Mouse (Mus musculus) midbrain, embryonic 11.5 days (tissue): ENCODE data around the gene Wsb2. TPM values are rescaled to one million over a fixed set of nuclear protein-coding genes. Genes with fewer than 3 reads are reported as not detected.

Experiments used
- ATAC-seq: fragments of 200-750 bp; cut with Nextera tagmentation; 2 replicates; pipeline ENCODE4 v1.8.0; 2017; ENCODE audit warnings: moderate TSS enrichment, moderate library complexity; ENCODE audit not compliant: low FRiP score
- DNase-seq: peaks from one replicate; pipeline ENCODE4 v3.0.0; 2015; ENCODE audit warnings: low spot score; ENCODE audit errors: missing footprints
- H3K27ac ChIP-seq: fragments of 300-500 bp; sonication (generic); 2 replicates; pipeline ENCODE4 v1.5.1; 2014; ENCODE audit warnings: low read depth, low read length
- H3K27me3 ChIP-seq: fragments of 300-500 bp; sonication (generic); 2 replicates; pipeline ENCODE4 v1.6.1; 2014; ENCODE audit warnings: mild to moderate bottlenecking, low read length, moderate library complexity, mixed read lengths; ENCODE audit not compliant: control insufficient read depth, insufficient read depth
- H3K36me3 ChIP-seq: fragments of 300-500 bp; sonication (generic); 2 replicates; pipeline ENCODE4 v1.6.1; 2014; ENCODE audit warnings: mild to moderate bottlenecking, low read length, moderate library complexity, mixed read lengths; ENCODE audit not compliant: control insufficient read depth, insufficient read depth
- H3K4me1 ChIP-seq: fragments of 300-500 bp; sonication (generic); 2 replicates; pipeline ENCODE4 v1.6.1; 2014; ENCODE audit warnings: low read length; ENCODE audit not compliant: control insufficient read depth, insufficient read depth
- H3K4me2 ChIP-seq: fragments of 300-500 bp; sonication (generic); 2 replicates; pipeline ENCODE4 v1.6.1; 2014; ENCODE audit warnings: mild to moderate bottlenecking, moderate library complexity
- H3K4me3 ChIP-seq: fragments of 300-500 bp; sonication (generic); 2 replicates; pipeline ENCODE4 v1.5.1; 2014; ENCODE audit warnings: low read depth, low read length
- H3K9ac ChIP-seq: fragments of 300-500 bp; sonication (generic); 2 replicates; pipeline ENCODE4 v1.6.1; 2014; ENCODE audit warnings: low read length
- H3K9me3 ChIP-seq: fragments of 300-500 bp; sonication (generic); 2 replicates; pipeline ENCODE4 v1.6.1; 2016; ENCODE audit warnings: low read length; ENCODE audit not compliant: control insufficient read depth
- WGBS: fragments of 180-500 bp; shearing (Covaris S2); extraction: QIAGEN DNeasy Blood & Tissue Kit; methylation state at CpG from one replicate; pipeline ENCODE4 v1.1.7; 2014; 5-methylcytosine and 5-hydroxymethylcytosine counted together
- polyA plus RNA-seq: library from polyadenylated mRNA; unstranded; fragments of >200 nt; fragmentation: Nextera tagmentation; extraction: Ambion mirVana; gene quantifications from 2 replicates; pipeline ENCODE4 v1.2.1, GENCODE M21; 2014

The Wsb2 gene
- polyA plus RNA-seq, 1 experiment from 2014 or later: 84.2 TPM

DNA sequence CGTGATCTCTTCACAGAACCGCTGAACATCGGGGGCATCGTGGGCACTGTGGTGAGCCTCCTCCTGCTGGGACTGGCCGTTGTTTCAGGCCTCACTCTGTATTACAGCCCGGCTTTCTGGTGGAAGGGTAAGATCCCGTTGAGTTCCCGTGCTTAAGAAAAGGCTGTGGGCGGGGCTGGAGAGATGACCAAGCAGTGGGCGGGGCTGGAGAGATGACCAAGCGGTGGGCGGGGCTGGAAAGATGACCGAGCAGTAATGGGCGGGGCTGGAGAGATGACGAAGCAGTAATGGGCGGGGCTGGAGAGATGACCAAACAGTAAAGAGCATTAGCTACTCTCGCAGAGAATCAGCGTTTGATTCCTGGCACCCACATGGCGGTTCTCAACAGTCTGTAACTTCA, 8.8 kb upstream of the Wsb2 start:
- no peak overlapping the region for H3K27ac ChIP-seq
- DNase-seq (peak; percentile 95), ATAC-seq (peak; percentile 76)
- H3K9me3 ChIP-seq: no peaks in the 10 kb centered on the region
- no peak overlapping the region for H3K4me2 ChIP-seq
- WGBS: 24% methylated on average over 19 of the region's 19 CpGs
- no peaks in the 10 kb centered on the region for H3K27me3 ChIP-seq
- H3K36me3 ChIP-seq: no peaks in the 10 kb centered on the region
- H3K4me1 ChIP-seq: no peaks in the 10 kb centered on the region
- no peak overlapping the region for H3K4me3 ChIP-seq
- no peak overlapping the region for H3K9ac ChIP-seq

DNA sequence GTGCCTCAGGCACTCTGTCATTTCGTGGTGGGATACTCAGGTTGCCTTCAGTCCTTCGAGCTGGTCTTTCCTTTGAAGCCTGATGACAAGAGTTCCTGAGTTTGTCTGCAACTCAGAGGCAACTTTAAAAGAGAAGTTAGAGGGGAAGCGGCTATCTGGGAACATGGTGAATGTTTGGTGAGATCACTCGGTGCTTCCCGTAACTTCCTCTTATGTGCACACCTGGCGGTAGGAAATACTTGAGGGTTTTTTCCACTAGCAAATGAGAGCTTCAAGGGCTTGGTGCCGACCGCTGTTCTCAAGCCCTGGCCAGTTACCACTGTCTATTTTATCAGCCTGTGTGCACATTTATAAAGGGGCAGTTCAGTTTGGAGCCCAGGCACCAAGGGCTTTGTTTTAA, 3.0 kb upstream of the Wsb2 start:
- Histone ChIP-seq H3K4me2 (no peak overlapping the region), H3K27me3 (no peaks in the 10 kb centered on the region), H3K4me1 (peaks cover 13% of the 10 kb centered on the region), H3K4me3 (no peak overlapping the region), H3K9me3 (no peaks in the 10 kb centered on the region), H3K27ac (no peak overlapping the region), H3K9ac (no peak overlapping the region), H3K36me3 (no peaks in the 10 kb centered on the region)
- 85% methylated on average over 8 of the region's 8 CpGs for WGBS
- DNase-seq (no peak), ATAC-seq (no peak)

DNA sequence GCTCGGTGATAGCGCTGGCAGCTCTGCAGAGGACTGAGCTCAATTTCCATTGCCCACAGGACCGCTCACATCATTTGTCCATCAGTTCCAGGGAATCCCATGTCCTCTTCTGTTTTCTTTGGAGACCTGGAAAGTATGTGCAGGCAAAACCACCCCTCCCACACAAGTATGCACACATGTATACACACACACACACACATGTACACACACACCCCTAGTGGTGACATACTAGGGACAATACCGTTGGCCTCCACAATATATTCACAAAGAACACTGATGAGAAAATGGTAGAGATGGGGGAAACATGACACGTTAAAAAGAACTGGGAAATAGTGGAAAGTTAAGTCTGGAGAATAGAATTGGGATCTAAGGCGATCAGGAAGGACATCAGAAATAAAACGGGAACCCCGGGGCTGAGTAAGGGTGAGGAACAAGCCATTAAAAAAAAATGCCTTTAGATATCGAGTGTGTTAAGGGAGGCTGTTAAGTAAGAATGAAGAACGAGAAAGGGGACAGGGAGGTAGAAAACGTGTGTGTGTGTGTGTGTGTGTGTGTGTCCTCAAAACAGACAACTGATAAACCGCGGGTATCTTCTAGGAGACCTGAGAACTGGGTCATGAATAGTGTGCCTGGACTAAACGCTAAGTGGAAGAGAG, 1.3 kb upstream of the Wsb2 start:
- Histone ChIP-seq H3K36me3 (no peaks in the 10 kb centered on the region), H3K9me3 (no peaks in the 10 kb centered on the region), H3K27me3 (no peaks in the 10 kb centered on the region), H3K27ac (no peak overlapping the region), H3K4me3 (no peak overlapping the region), H3K4me2 (peak overlapping the region; percentile 87; the same call in 1 of the 2 replicates), H3K4me1 (peaks cover 24% of the 10 kb centered on the region), H3K9ac (no peak overlapping the region)
- no peak for ATAC-seq
- DNase-seq: peak; percentile 88
- WGBS: 57% methylated on average over 14 of the region's 14 CpGs

DNA sequence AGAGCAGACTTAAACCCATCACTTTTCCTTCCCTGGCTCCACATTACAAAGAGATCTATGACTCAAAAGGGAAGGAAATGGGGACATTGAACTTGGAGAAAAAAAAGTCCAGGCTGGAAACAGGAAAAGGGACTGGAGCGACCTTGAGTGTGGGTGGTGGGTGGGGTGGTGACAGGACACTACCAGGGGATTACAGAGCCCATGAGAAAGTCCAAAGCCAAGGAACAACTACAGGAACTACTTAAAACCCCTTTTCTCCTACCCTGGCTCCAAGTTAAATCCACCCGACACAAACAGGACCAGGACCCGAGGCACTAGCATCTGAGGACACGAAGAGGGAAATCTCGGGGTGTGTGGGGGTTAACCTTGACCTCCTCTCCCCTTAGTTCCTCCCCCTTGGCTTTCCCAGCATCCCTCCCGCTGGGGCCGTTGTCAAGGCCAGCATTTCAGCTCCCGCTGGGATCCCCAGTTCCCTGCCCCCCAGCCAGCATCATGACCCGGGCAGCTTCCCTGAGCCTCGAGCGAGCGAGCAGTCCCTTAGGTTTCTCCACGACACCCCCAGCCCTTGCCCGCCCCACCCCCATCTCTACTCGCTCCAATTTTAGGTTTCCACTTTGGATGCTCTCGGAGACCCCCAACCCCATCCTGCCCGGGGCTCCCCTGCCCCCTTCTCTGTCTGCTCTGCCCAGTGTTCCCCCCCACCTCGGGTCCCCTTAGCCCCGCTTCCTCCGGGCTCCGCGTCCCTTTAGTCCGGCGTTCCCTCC, 557 bp upstream of the Wsb2 start:
- Histone ChIP-seq H3K4me2 (peak overlapping the region; percentile 87), H3K9me3 (no peaks in the 10 kb centered on the region), H3K4me1 (peaks cover 27% of the 10 kb centered on the region), H3K27me3 (no peaks in the 10 kb centered on the region), H3K36me3 (no peaks in the 10 kb centered on the region), H3K9ac (peak overlapping the region; percentile 91), H3K4me3 (peak overlapping the region; percentile 85), H3K27ac (peak overlapping the region; percentile 85; the same call in 1 of the 2 replicates)
- WGBS: 0% methylated on average over 22 of the region's 24 CpGs
- DNase-seq: peak; percentile 94
- peak; percentile 76 for ATAC-seq

DNA sequence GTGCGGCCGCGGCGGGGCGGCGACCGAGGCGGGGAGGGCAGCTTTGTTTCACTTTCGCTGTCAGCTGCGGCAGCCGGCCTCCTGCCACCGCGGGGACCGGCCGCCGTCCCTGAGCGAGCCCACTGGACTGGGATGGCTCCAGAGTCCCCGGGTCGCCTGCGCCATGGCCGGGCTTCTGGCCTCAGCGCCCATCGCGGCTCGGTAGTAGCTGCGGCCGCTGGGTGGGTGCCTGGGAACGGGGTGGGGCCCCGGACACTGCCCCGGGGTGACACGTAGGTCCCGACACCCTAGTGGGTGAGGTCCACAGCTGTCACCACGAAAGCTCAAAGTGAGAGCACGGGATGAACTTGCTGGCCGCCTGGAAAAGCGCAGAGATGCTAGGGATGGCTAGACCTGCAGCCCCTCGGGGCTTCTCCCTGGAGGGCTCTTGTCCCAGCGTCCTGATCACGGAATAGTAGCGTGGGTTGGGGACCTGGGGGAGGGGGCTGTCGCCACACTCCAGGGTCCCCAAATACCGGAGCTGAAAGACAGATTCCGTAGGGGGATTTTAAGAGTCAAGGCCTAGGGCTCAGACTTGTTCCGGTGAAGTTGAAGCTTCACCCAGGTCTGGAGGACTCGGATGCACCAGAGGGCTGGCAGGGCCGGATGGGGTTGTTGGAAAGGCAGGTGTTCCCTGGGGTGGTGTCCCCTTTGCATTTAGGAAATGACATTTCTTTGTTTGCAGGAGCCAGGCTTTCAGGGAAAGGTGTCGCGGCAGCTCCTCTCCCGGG, 559 bp downstream of the Wsb2 start:
- Histone ChIP-seq H3K27ac (peak overlapping the region; percentile 85), H3K9ac (peak overlapping the region; percentile 91), H3K4me3 (peak overlapping the region; percentile 85), H3K9me3 (no peaks in the 10 kb centered on the region), H3K27me3 (no peaks in the 10 kb centered on the region), H3K4me1 (peaks cover 27% of the 10 kb centered on the region), H3K4me2 (peak overlapping the region; percentile 87), H3K36me3 (no peaks in the 10 kb centered on the region)
- DNase-seq (peak; percentile 96), ATAC-seq (peak; percentile 75)
- WGBS: under 1% methylated on average over 43 of the region's 49 CpGs

DNA sequence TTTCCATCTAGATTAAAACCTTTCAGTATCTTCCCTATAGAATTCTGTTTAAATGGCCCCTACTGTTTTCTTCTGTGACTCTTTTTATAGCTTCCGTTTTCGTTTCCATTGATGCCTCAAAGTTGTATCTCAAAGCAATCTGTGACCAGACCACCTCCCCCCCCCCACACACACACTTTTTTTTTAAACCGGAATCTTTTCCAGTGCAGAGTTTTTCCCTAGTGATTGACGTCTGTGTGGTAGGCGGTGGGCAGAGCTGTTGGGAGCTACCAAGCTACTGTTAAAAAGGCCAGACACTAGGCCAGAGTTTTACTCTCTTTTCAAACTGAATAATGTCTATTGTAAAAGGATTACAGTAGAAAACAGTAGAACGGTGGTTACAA, 1.1 kb downstream of the Wsb2 start:
- ATAC-seq: no peak
- Histone ChIP-seq H3K4me2 (peak overlapping the region; percentile 87), H3K36me3 (no peaks in the 10 kb centered on the region), H3K27me3 (no peaks in the 10 kb centered on the region), H3K4me3 (peak overlapping the region; percentile 85), H3K9me3 (no peaks in the 10 kb centered on the region), H3K9ac (peak overlapping the region; percentile 91), H3K27ac (no peak overlapping the region), H3K4me1 (peaks cover 27% of the 10 kb centered on the region)
- WGBS: 11% methylated on average over 6 of the region's 6 CpGs
- DNase-seq: no peak

DNA sequence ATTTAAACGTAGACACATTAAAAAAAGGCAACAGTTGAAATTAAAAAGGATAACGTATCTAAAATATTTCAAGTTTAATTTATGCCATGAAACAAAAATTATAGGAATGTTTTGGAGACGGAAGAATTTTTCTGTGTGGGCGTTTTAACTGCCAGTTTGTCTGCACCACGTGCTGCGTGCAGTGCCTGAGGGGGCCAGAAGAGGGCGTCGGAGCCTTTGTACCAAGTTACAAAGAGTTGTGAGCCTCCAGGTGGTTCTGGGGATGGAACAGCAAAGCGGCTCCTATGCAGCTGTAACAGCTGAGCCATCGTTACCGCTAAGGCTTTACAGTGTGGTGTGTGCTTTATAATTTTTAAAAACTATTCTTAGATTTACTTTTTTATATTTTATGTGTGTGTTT, 1.6 kb downstream of the Wsb2 start:
- WGBS: 37% methylated on average over 11 of the region's 11 CpGs
- H3K4me1 ChIP-seq: peaks cover 27% of the 10 kb centered on the region

DNA sequence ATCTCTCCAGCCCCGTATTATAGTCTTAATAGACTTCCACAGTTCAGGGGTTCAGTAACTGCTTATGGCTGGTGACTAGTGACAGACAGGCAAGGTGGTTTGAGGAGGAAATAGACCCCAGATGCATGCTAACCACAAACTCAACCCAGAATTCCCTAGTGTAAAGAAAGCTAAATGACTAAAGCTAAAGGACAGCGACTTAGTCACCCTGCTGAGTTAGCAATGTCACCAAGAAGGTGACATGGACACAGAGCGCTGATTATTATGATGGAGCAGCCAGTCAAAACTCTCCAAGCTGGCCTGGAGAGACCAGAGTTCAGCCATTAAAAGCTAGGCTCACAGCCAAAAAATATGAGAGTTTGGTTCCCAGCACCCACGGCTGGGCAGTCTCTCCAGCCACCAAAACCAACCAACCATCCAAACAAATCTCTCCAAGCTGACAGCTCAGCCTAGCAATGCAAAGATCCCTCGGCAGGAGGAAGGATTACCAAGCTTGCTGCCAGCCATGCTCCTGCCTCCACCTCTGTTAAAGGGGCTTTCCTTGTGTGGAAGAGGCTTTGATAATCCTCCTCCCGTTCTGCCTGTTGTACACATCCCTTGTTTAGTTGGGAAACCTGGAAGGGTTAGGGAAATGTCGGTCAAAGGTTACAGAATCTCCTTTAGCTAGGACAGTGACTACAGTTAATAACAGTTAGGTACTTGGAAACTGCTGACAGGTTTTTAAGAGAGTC, 2.6 kb downstream of the Wsb2 start:
- Histone ChIP-seq H3K9me3 (no peaks in the 10 kb centered on the region), H3K4me1 (peaks cover 27% of the 10 kb centered on the region), H3K4me2 (no peak overlapping the region), H3K27ac (no peak overlapping the region), H3K27me3 (no peaks in the 10 kb centered on the region), H3K36me3 (no peaks in the 10 kb centered on the region; the same call in 1 of the 2 replicates), H3K9ac (no peak overlapping the region), H3K4me3 (no peak overlapping the region)
- ATAC-seq (no peak), DNase-seq (no peak)
- WGBS: 36% methylated on average over 7 of the region's 7 CpGs

More for the DNA sequence above, 1.6 kb downstream of the Wsb2 start:
- Histone ChIP-seq H3K9me3 (no peaks in the 10 kb centered on the region), H3K9ac (no peak overlapping the region), H3K27ac (no peak overlapping the region), H3K36me3 (no peaks in the 10 kb centered on the region; the same call in 1 of the 2 replicates), H3K27me3 (no peaks in the 10 kb centered on the region), H3K4me3 (no peak overlapping the region), H3K4me2 (no peak overlapping the region)
- DNase-seq (peak; percentile 89), ATAC-seq (no peak)
